Comparison of ENCODE assay signal across 29 mouse cellular contexts in the genomic region with DNA sequence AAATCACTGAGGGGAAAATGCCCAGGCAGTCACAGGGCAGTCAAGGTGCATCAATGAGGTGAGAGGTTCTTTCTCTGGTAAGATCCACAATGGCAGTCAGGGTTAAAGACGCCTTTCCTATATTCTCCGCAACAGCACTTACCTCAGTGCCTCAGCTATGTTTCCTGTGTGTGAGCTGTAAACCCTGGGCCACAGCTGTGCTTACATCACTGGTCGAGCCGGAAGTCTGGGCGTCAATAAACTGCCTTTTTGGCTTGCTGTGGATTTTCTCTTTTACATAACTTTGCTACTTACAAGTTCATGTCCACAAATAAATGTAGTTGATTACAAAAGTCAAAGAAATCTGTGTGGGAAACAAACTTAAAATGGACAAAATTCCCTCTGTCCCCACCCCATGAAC. TPM values are rescaled to one million over a fixed set of nuclear protein-coding genes. Genes with fewer than 3 reads are reported as not detected.
DNase-seq lines count a peak whose midpoint lies in the region; ATAC-seq lines count a peak whose summit lies in the region.
"Had no signal": no experiment of that assay in that cellular context is flagged by ENCODE, and none has a peak within 500 bp of the region (broad histone marks: within the 10 kb centered on the region; RNA-seq: fewer than 3 reads in every experiment).

No protein-coding gene starts in this region.

- H3K27ac ChIP-seq in forebrain, embryonic 13.5 days, result no peak overlapping the region
- H3K27ac ChIP-seq: embryonic facial prominence, embryonic 10.5 days; heart, embryonic 10.5 days; hindbrain, embryonic 10.5 days; hindbrain, postnatal 0 days; kidney, embryonic 15.5 days; limb, embryonic 12.5 days; macrophage; midbrain, embryonic 10.5 days; stomach, embryonic 15.5 days had no signal

- no peaks in the 10 kb centered on the region for H3K4me1 ChIP-seq in forebrain, embryonic 13.5 days
- H3K4me1 ChIP-seq: embryonic facial prominence, embryonic 10.5 days; heart, embryonic 10.5 days; hindbrain, embryonic 10.5 days; kidney, embryonic 15.5 days; limb, embryonic 12.5 days; midbrain, embryonic 10.5 days; stomach, embryonic 15.5 days had no signal

- no peaks in the 10 kb centered on the region for H3K9me3 ChIP-seq in forebrain, embryonic 13.5 days (replicated peaks)
- H3K9me3 ChIP-seq: embryonic facial prominence, embryonic 10.5 days; heart, embryonic 10.5 days; hindbrain, embryonic 10.5 days; kidney, embryonic 15.5 days; limb, embryonic 12.5 days; midbrain, embryonic 10.5 days; stomach, embryonic 15.5 days had no signal

- H3K27me3 ChIP-seq in forebrain, embryonic 13.5 days, result no peaks in the 10 kb centered on the region
- H3K27me3 ChIP-seq: limb, embryonic 12.5 days; stomach, embryonic 15.5 days had no signal

- DNase-seq in lung, postnatal 10 days, result peak; percentile 25
- DNase-seq in lung, postnatal 14 days, result no peak
- DNase-seq in thymus, postnatal 10 days (ENCODE audit: low spot score in 2 of 2), result peak; percentile 12 to 23
- DNase-seq in urinary bladder, postnatal 25 days (ENCODE audit: low spot score), result no peak
- DNase-seq in urinary bladder, adult 18-20 months (ENCODE audit: low spot score in 2 of 2), result no peak
- DNase-seq: adrenal gland, postnatal 36 days; cerebellum, adult 9-11 months; forebrain, postnatal 0 days; gastrocnemius, postnatal 25 days; kidney, postnatal 36 days; layer of hippocampus, postnatal 36 days; liver, postnatal 0 days; right cerebral cortex, adult 18-20 months; right cerebral cortex, postnatal 4 days had no signal

- 92% methylated on average over 5 of the region's 5 CpGs for WGBS in forebrain, embryonic 13.5 days

- no peak overlapping the region for H3K9ac ChIP-seq in forebrain, embryonic 13.5 days
- H3K9ac ChIP-seq: forebrain, postnatal 0 days; kidney, embryonic 15.5 days; limb, embryonic 12.5 days; liver, postnatal 0 days; stomach, embryonic 15.5 days had no signal

- no peak overlapping the region for H3K4me2 ChIP-seq in forebrain, embryonic 13.5 days
- H3K4me2 ChIP-seq: kidney, embryonic 15.5 days; limb, embryonic 12.5 days; liver, embryonic 11.5 days; stomach, embryonic 15.5 days had no signal

- no peaks in the 10 kb centered on the region for H3K36me3 ChIP-seq in forebrain, embryonic 13.5 days (ENCODE audit: poor library complexity, severe bottlenecking)
- H3K36me3 ChIP-seq: embryonic facial prominence, embryonic 10.5 days; heart, embryonic 10.5 days; hindbrain, embryonic 10.5 days; kidney, embryonic 15.5 days; limb, embryonic 12.5 days; midbrain, embryonic 10.5 days; stomach, embryonic 15.5 days had no signal

- ATAC-seq in activated CD4-positive, CD25-positive, alpha-beta regulatory T cell, adult 4 months, result peak; percentile 52
- no peak for ATAC-seq in forebrain, embryonic 13.5 days
- ATAC-seq: forebrain, postnatal 0 days; hindbrain, postnatal 0 days; intestine, postnatal 0 days; liver, postnatal 0 days; midbrain, embryonic 16.5 days had no signal

- H3K4me3 ChIP-seq in forebrain, embryonic 13.5 days, result no peak overlapping the region
- H3K4me3 ChIP-seq: embryonic facial prominence, embryonic 10.5 days; heart, embryonic 10.5 days; hindbrain, embryonic 10.5 days; kidney, embryonic 15.5 days; limb, embryonic 12.5 days; midbrain, embryonic 10.5 days; myocyte; stomach, embryonic 15.5 days had no signal

RNA-seq across cellular contexts. Expression of a gene that starts 42.4 kb away (rescaled TPM):
- polyA plus RNA-seq in activated CD4-positive, CD25-positive, alpha-beta regulatory T cell, adult 4 months (2017; shearing (Covaris generic)), result under 1 TPM in 1 of 2 experiments, not detected in 1; 0.41 TPM
- polyA plus RNA-seq in forebrain, embryonic 13.5 days (2015; fragmentation: Nextera tagmentation; extraction: Ambion mirVana), result not detected in 2 replicates
- polyA plus RNA-seq: macrophage; midbrain, embryonic 16.5 days had no signal

RNA-seq across cellular contexts. Expression of a gene that starts 49.4 kb away (rescaled TPM):
- polyA plus RNA-seq in activated CD4-positive, CD25-positive, alpha-beta regulatory T cell, adult 4 months (2017; shearing (Covaris generic)), result 1 to 10 TPM; 5.2 to 7.5 TPM
- polyA plus RNA-seq in forebrain, embryonic 13.5 days (2015; fragmentation: Nextera tagmentation; extraction: Ambion mirVana), result 52.2 and 58.3 TPM in 2 replicates

Comparison
In these comparisons a context has a peak if more than half of its experiments do, and no peak if none do; other contexts are left out.
1. DNase-seq: peak in lung, postnatal 10 days (single experiment) and thymus, postnatal 10 days (2 of 2); none in lung, postnatal 14 days (single experiment), urinary bladder, postnatal 25 days (single experiment) and urinary bladder, adult 18-20 months (0 of 2).